Mouse (Mus musculus) cerebellum, adult 11 months (tissue): ENCODE measurements around the gene Phyhd1.

Experiments used
- DNase-seq: peaks from one replicate; pipeline ENCODE4 v3.0.0; 2022

Phyhd1 gene

DNA sequence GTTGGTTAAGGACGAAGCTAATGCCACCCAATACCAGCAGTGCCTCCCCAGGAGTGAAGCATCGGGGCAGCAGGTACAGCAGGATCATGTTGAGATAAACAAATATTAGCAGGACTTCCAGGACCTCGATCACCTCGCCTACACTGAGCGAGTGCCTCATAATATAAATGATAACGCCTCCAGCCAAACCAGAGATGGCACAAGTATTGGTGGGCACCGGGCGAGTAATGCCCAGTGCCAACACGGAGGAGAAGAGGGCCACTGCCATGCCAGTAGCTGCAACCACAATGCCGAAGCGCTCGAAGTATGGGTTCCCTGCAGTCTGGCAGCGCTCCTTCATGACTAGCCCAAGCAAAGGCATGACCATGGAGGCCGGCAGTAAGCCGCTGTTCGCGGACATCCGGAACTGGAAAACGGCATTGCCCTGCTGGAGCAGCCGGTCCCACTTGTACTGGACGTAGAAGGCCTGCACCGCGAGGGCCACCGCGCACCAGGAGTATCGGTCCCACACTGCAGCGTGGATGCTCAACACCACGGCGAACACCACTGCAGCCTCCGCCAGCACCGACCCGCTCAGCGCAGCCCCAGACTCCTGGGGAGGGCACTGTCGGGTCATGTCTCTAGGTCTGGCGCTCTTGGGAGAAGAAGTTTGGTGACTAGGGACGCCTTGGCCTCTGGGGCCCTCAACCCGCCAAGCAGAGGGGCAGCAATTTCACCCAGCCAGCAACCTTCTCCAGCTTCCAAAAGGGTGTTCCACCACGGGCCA lies 19.6 kb downstream of the Phyhd1 start:
- DNase-seq: no peak

DNA sequence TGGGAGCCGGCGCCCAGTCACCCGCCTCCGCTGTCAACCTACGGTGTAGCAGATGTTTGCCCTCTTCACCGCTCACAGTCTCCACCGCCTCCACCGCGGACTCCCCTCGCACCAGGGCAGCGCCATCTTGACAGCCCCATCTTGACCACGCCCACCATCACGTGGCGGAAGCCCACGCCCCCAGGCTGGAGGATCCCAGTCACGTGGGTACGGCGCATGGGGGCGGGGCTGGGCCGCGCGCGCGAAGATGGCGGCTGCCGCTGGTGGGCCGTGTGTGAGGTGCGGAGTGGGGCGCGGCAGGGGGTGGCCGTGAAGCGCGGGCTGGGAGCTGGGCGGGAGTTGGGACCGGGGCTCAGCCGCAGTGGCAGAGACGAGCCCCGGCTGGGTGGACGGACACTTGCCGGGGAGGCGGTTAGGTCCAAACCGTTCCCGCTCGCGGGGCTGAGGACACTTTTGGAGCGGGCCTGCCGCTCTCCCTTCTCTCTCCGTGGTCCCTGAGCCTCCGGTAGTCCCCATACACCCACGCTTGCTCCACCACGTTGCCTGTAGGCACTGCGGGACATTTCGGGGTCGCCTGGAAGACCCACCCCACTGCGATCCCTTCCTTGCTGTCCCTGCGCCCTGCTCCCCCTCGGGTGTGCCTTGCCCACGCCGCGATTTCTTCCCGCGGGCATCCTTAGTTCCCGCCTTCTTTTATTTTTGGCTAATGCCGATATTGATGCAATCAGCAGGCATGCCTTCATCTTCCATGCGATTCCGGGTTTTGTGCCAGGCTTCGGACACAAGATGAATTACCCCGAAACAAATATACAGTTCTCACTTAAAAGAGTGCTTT lies 20.4 kb downstream of the Phyhd1 start, which contains the start of the genes Dolk and Nup188:
TSS of gene Dolk (minus strand) at position 143 of the 835 bp plus-strand sequence.
TSS of gene Nup188 (plus strand) at position 206 of the 835 bp plus-strand sequence.
- peak; percentile 95 for DNase-seq

DNA sequence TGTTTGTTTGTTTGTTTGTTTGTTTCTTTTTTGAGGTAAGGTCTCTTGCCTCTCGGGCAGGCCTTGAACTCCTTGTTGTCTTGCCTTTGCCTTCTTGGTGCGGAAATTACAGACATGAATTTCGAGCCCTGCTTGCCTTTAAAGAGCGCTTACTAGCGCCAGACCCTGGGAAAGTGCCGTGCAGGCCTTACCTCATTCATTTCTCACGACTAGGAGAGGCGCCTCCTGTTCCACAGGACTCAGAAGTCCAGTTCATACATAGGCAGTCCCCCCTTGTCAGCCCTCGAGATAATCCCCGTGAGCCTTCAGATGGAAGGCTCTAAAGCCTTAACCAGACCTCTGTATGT lies 21.0 kb downstream of the Phyhd1 start:
- DNase-seq: no peak

DNA sequence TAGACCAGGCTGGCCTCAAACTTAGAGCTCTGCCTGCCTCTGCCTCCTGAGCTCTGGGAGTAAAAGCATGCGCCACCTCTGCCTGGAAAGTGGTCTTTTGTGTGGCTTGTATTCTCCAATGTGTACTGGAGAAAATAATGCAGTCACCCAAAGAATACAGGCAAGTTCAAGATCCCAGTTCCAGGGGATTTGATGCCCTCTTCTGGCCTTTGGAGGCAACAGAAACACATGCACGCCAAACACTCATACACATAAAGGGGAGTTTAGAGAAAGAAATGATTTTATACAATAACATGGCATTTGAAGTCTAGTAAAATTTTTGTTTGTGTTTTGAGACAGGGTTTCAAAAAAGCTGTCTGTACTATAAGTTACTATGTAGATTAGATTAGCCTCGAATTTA lies 33.5 kb downstream of the Phyhd1 start:
- no peak for DNase-seq

DNA sequence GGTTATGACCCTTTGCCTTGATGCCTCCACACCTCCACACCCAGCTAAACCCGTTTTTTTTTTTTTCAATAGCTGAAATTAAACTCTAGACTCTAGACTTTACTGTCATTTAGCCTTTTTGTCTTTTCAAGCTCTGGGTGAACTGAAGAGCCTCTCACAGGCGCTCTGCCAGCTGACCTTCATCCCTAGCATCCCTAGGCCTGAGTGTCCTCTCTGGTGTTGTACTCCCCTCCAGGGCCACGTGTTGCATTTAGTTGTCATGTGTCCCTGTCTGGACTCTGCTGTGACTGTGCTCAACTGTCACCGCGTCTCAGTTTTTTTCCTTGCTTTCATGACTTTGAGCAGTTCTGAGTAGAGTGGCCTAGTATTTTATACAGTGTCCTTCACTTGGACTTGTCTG lies 34.0 kb downstream of the Phyhd1 start:
- DNase-seq: no peak

DNA sequence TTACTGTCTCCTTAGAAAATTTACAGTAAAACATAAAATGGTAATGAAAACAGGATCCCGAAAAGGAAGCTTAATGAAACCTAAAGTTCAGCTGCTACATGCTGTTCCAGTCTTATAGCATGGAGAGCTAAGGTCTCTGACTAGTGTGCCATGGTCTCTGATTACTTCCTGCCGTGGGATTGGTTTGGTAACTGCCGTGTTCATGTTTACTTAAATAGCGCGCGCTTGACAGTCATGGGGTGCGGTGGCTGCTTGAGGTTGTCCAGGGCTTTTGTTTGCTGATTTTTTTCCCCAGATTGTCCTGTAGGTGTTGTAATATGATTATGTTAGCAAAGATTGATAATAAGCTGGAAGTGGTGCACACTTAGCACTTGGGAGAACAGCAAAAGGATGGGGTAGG lies 40.1 kb downstream of the Phyhd1 start:
- no peak for DNase-seq

DNA sequence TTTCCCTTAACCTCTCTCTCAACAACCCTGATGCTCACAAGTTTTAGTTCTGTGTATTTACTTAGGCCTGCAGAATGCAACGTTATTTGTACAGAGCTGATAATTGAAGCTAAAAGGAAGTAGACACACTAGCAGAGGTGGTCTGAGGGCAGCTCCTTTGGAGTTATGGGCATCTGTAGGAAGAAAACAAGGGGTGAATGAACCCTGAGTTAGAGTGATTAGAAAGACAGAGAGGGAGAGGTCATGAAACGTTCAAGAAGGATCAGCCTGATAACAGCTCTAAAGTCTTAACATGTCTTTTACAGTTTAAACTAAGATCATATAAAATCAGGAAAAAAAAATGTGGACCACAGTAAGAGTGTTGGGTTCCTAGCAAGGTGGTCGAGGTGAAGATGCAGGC lies 43.3 kb downstream of the Phyhd1 start:
- DNase-seq: no peak

DNA sequence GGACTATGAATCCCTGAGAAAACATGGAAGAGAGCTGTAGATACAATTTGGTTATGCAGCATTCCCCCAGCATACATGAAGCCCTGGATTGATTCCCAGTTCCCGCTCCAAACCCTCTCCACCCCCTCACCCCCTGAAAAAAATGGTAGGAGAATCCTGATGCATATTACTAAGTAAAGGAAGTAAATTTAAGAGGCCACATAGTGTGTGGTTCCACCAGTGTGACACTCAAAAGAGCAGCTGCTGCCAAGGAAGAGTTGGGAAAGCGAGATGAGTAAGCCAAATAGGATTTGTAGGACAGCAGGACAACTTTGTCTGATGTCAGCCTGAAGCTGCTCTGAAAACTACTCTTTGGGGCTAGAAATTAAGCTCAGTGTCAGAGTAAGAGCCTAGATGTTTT lies 45.5 kb downstream of the Phyhd1 start:
- no peak for DNase-seq

DNA sequence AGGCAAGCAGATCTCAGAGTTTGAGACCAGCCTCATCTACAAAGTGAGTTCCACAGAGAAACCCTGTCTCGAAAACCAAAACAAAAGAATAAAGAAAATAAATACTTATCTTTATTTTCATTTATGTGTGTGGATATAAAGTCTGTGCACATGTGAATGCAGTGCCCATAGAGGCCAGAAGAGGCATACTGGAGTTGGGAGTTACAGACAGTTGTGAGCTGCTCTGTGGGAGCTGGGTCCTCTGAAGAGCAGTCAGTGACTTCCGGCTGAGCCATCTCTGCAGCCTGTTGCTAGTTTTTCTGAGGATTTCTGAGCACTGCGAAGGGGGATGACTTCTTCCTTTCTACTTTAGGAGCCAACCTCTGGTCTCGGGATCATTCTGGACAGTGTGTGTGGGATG lies 50.1 kb downstream of the Phyhd1 start:
- no peak for DNase-seq

DNA sequence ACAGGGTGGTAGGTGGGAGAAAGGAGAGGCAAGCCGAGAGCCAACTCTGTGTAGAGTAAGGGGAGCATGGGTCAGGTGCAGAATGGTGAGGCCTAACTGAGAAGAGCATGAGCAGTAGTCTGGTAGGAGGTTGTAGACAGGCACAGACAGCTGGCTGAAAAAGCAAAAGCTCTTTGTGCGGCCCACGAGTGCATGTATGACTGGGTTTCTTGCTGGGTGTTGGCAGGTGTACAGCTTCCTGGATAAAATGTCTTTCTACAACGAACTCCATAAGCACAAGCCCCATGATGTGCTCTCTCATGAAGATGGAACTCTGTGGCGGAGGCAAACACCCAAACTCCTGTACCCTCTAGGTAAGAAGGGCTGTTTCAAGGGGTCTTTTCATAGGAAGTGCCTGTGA lies 51.0 kb downstream of the Phyhd1 start:
- no peak for DNase-seq

DNA sequence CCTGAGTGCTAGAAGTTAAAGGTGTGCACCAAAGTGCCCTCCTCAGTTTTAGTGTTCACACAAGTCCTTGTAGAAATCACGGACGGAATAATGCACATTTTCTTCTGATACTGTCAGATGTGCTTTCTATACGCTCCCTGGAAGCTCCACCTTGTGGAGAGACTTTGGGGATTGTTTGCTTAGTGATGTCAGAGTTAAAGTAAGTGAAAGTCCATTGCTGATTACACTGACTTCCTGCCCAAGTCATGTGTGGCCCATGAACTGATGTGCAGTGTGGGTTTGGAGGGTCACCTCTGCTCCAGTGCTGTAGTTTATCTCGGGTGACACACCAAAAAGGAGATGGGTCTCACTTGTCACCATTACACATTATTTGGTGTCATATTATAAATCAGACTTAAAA lies 53.3 kb downstream of the Phyhd1 start:
- DNase-seq: no peak

DNA sequence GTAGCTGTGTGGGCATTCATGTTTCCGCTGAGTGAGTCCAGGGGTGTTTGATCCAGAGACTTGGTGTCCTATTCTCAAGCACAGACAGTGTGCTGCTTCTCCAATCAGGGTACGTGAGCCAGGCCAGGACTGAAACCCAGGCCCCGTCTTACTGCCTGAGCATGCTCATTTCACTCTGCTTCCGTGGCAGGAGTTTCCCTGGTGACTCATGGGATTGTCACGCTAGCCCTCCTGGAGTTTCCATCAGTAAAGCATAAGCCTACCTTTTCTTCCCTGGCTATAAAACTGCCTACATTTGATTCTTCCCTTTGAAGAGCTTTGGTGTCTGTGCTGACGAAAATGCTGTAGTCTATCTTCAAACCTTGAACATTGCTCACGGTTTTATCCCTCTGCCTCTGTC lies 57.1 kb downstream of the Phyhd1 start:
- DNase-seq: no peak

DNA sequence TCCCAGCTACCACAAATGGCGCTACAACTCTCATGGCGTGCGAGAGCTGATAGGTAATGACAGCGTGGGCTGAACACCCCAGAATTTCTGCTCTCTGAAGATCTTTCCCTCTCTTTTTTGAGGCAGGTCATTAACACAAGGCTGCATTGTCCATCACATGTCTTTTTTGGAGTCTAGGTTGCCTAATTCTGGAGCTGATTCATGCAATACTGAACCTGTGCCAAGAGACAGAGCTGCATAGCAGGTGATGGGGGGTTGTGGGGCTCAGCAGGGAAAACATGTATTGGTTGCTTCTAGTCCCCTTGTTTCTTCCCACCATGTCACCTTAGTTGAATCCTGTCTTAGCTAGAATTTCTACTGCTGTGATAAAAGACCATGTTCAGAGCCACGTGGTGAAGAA lies 59.3 kb downstream of the Phyhd1 start:
- DNase-seq: no peak

DNA sequence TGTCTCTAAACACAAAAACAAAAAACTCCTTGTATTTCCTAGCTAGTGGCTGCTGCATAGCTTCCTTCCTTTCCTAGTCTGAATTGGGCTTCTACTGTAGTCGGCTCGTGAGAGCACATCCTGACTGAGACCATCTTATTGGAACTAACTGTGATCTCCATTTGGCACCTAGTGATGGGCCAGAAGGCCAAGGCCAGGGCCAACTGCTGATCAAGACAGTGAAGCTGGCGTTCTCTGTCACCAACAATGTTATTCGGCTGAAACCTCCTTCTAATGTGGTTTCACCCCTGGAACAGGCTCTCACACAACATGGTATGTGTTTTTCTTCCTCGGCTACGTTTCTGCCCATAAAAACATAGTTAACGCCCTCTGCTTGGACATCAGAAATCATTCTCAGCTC lies 61.3 kb downstream of the Phyhd1 start:
- no peak for DNase-seq

DNA sequence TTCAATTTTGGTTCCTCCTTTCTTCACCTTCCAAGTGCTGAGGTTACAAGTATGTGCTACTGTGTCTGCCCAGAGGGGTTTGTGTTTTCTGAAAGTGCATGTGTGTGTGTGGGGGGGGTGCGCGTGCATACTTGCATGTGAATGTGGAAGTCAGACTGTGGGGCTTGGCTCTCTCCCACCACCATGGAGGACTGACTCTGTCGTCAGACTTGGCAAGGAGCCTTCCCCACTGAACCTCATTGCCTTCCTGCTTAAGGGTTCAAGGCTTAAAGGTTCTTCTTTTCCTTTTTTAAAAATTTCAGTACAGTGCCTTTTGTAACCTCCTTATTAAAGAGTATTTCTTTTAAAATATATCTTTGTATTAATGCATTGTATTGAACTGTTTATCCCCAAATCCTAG lies 62.8 kb downstream of the Phyhd1 start:
- no peak for DNase-seq
